Mouse (Mus musculus) G1E (cell line): Measurements from ENCODE around the gene Krt84.

Source experiments
- CTCF ChIP-seq: IDR thresholded peaks from 2 replicates; pipeline ENCODE4 v1.5.1; 2012; ENCODE audit warnings: low read depth, low read length, inconsistent platforms, mixed read lengths
- GATA1 ChIP-seq: IDR thresholded peaks from 2 replicates; pipeline ENCODE4 v1.6.1; 2012; ENCODE audit warnings: borderline replicate concordance, low read length, inconsistent platforms, mixed read lengths
- TAL1 ChIP-seq: conservative IDR thresholded peaks from 2 replicates; pipeline ENCODE4 v1.6.1; 2012; ENCODE audit warnings: low read depth, low read length, inconsistent platforms, mixed read lengths

GRCm38 (mm10) chr15:101581701-101582100 is 49.1 kb upstream of the Krt84 start:
- TF ChIP-seq CTCF (no peak), TAL1 (no peak), GATA1 (no peak)
